Mouse (Mus musculus) midbrain, postnatal 0 days (tissue): ENCODE results near the gene Cpne4. TPM values are rescaled to one million over a fixed set of nuclear protein-coding genes. Genes with fewer than 3 reads are reported as not detected.

Experiments
- ATAC-seq: fragments of 200-750 bp; cut with Nextera tagmentation; 2 replicates; pipeline ENCODE4 v1.8.0; 2017; ENCODE audit warnings: moderate number of reproducible peaks, mild to moderate bottlenecking, moderate TSS enrichment, moderate library complexity; ENCODE audit not compliant: low FRiP score
- DNase-seq: peaks from one replicate; pipeline ENCODE4 v3.0.0-alpha.2; 2015; ENCODE audit warnings: low spot score
- H3K27ac ChIP-seq: fragments of 300-500 bp; sonication (generic); 2 replicates; pipeline ENCODE4 v1.5.1; 2014; ENCODE audit warnings: low read depth, mild to moderate bottlenecking, low read length, mixed read lengths
- H3K27me3 ChIP-seq: fragments of 300-500 bp; sonication (generic); 2 replicates; pipeline ENCODE4 v1.6.1; 2014; ENCODE audit warnings: low read length, control low read depth, mixed read lengths; ENCODE audit not compliant: insufficient read depth
- H3K36me3 ChIP-seq: fragments of 300-500 bp; sonication (generic); 2 replicates; pipeline ENCODE4 v1.6.1; 2014; ENCODE audit warnings: low read length, control low read depth, mixed read lengths; ENCODE audit not compliant: insufficient read depth
- H3K4me1 ChIP-seq: fragments of 300-500 bp; sonication (generic); 2 replicates; pipeline ENCODE4 v1.6.1; 2014; ENCODE audit warnings: mild to moderate bottlenecking, control low read depth, antibody characterized with exemption, low read length, mixed read lengths; ENCODE audit not compliant: insufficient read depth
- H3K4me2 ChIP-seq: fragments of 300-500 bp; sonication (generic); 2 replicates; pipeline ENCODE4 v1.6.1; 2014; ENCODE audit warnings: low read depth, mild to moderate bottlenecking, low read length, mixed read lengths; ENCODE audit not compliant: poor library complexity, severe bottlenecking
- H3K4me3 ChIP-seq: fragments of 300-500 bp; sonication (generic); 2 replicates; pipeline ENCODE4 v1.5.1; 2014; ENCODE audit warnings: low read depth, mild to moderate bottlenecking, low read length, moderate library complexity
- H3K9ac ChIP-seq: fragments of 300-500 bp; sonication (generic); replicated peaks from 2 replicates; pipeline ENCODE4 v1.6.1; 2014; ENCODE audit warnings: mild to moderate bottlenecking, low read length, moderate library complexity, mixed read lengths; ENCODE audit not compliant: poor library complexity, severe bottlenecking
- H3K9me3 ChIP-seq: fragments of 300-500 bp; sonication (generic); 2 replicates; pipeline ENCODE4 v1.6.1; 2016; ENCODE audit warnings: low read length, control low read depth
- CTCF ChIP-seq: IDR thresholded peaks from 2 replicates; pipeline ENCODE4 v1.5.1; 2016; ENCODE audit warnings: antibody characterized with exemption, mild to moderate bottlenecking
- WGBS: fragments of 180-500 bp; shearing (Covaris S2); extraction: QIAGEN DNeasy Blood & Tissue Kit; methylation state at CpG from one replicate; pipeline ENCODE4 v1.1.7; 2014; 5-methylcytosine and 5-hydroxymethylcytosine counted together
- polyA plus RNA-seq: library from polyadenylated mRNA; unstranded; fragments of >200 nt; fragmentation: Nextera tagmentation; extraction: Ambion mirVana; gene quantifications from 2 replicates; pipeline ENCODE4 v1.2.1, GENCODE M21; 2015
- total RNA-seq: library from RNA; depleted of rRNA; stranded (reverse); fragments of >200 nt; gene quantifications from 2 replicates; pipeline ENCODE4 v1.2.3, GENCODE M21; 2014

Gene Cpne4
- total and polyA plus RNA-seq, 2 experiments from 2014 or later: 25.5 to 38.3 TPM

DNA sequence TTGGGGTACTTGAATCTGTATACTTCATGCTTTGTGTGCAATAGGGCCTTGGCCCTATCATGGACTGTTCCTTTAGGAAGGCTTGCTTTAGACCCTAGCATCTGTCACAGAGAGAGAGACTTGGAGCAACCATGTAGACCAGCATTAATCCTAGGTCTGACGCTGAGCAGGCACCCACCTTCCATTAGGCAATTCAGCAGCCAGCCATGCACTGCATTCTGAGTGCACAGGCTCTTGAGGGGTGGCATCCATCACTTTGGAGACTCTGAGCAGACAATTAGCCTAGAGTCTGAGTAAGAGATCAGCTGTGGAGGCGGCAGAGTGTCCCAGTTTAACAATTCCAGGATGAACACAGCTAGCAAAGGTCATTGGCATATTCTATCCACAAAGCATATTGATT, 47.9 kb downstream of the Cpne4 start:
- peak; percentile 37 for DNase-seq
- no peaks in the 10 kb centered on the region for H3K9me3 ChIP-seq
- no peaks in the 10 kb centered on the region for H3K36me3 ChIP-seq
- WGBS: 65% methylated on average over 2 of the region's 2 CpGs
- H3K9ac ChIP-seq: no peak overlapping the region
- no peaks in the 10 kb centered on the region for H3K27me3 ChIP-seq
- no peak for TF ChIP-seq CTCF
- no peak overlapping the region for H3K27ac ChIP-seq
- no peak overlapping the region for H3K4me2 ChIP-seq
- no peak for ATAC-seq
- no peak overlapping the region for H3K4me3 ChIP-seq
- H3K4me1 ChIP-seq: no peaks in the 10 kb centered on the region

DNA sequence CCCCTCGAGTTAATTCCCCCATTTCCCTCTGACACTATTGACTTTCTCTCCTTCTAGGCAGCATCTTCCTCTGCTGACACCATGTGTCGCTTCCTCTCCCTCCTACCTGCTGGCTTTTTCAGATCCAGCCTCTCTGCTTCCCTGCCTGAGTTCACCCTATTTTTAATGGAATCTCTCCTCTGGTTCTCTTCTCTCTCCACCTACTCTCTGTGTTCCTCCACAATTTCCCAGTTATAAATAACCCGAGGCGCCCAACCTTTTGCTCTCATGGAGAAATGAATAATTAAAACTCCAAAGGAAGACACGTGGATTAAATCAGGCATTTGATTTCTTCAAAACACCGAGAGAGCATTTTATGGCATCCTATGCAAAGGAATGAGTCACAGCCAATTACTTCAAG, 65.4 kb downstream of the Cpne4 start:
- ATAC-seq (no peak), DNase-seq (no peak)
- TF ChIP-seq CTCF: no peak
- Histone ChIP-seq H3K4me2 (no peak overlapping the region), H3K4me3 (no peak overlapping the region), H3K4me1 (peaks cover 2% of the 10 kb centered on the region; the same call in 1 of the 2 replicates), H3K9me3 (no peaks in the 10 kb centered on the region), H3K36me3 (no peaks in the 10 kb centered on the region), H3K27ac (no peak overlapping the region), H3K9ac (no peak overlapping the region), H3K27me3 (no peaks in the 10 kb centered on the region)
- 75% methylated on average over 6 of the region's 6 CpGs for WGBS

DNA sequence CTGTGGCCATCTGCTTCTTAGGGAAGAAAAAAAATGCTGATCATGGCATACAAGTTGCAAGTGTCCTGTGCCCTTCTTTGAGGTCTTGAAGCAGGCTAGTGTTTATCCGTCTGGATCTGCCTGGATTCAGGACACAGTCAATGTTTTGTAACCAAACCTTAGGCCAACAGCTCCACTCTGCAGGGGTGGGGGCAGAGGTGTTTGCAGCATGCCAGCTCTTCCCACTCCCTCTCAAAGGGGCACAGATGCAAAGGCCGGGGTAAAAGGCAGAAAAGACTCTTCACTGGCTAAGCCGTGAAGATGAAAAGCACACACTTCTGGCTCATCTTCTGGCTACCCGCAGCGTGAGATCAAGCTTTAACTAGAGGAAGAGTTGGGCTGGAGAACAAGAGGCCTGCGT, 69.6 kb downstream of the Cpne4 start:
- H3K9me3 ChIP-seq: no peaks in the 10 kb centered on the region
- no peaks in the 10 kb centered on the region for H3K36me3 ChIP-seq
- H3K4me2 ChIP-seq: no peak overlapping the region
- 55% methylated on average over 6 of the region's 6 CpGs for WGBS
- H3K9ac ChIP-seq: no peak overlapping the region
- 0 out of 2 replicates have a peak overlapping the region, but pooled peaks have one; percentile 12 for H3K27ac ChIP-seq
- no peak overlapping the region for H3K4me3 ChIP-seq
- TF ChIP-seq CTCF: no peak
- peak; percentile 15 for DNase-seq
- no peak for ATAC-seq
- no peaks in the 10 kb centered on the region for H3K27me3 ChIP-seq
- H3K4me1 ChIP-seq: peaks cover 2% of the 10 kb centered on the region; the same call in 1 of the 2 replicates

DNA sequence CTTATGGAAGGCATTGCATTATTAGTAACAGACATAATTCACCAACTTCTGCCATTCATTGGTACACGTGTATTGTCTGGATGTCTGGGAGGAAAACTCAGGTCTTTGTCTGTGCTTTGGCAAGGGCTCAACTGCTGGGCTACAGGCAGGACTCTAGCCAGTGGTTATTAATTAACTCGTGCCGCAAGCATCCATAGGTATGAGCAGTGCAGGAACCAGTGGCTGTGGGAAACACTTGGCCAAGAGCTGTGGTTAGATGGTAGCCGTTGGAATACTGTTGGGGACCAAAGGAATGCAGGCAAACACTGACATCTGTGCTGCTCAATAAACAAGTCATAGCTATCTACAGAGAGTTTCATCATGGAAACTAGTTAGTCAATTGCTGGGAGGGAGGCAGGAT, 76.5 kb downstream of the Cpne4 start:
- WGBS: 75% methylated on average over 4 of the region's 4 CpGs

DNA sequence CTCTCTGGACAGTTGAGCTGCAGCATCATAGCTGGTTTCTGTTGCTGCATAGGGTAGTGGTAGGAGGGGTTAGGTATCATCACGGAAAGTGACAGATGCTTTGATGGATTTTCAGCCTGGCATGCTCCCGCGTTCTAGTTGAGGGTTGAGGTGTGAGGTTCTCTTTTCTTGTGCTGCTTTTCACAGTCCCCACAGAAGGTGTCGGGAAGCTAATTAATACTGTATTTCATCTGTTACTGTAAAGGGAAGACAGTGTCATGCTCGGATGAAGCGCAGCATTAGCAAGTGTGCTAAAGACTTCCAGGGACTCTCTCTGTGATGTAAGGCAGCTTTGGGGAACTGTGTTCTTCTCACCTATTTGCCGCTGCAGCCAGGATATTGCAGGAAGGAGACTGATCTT, 80.7 kb downstream of the Cpne4 start:
- Histone ChIP-seq H3K27ac (no peak overlapping the region), H3K36me3 (no peaks in the 10 kb centered on the region), H3K4me3 (no peak overlapping the region), H3K9me3 (no peaks in the 10 kb centered on the region), H3K4me1 (no peaks in the 10 kb centered on the region), H3K9ac (no peak overlapping the region), H3K27me3 (no peaks in the 10 kb centered on the region), H3K4me2 (no peak overlapping the region)
- WGBS: 68% methylated on average over 7 of the region's 7 CpGs
- ATAC-seq: no peak
- no peak for DNase-seq
- no peak for TF ChIP-seq CTCF

More for the DNA sequence above, 76.5 kb downstream of the Cpne4 start:
- H3K9me3 ChIP-seq: no peaks in the 10 kb centered on the region
- no peak for DNase-seq
- H3K27me3 ChIP-seq: no peaks in the 10 kb centered on the region
- TF ChIP-seq CTCF: no peak
- no peaks in the 10 kb centered on the region for H3K36me3 ChIP-seq
- H3K27ac ChIP-seq: no peak overlapping the region
- no peak overlapping the region for H3K4me2 ChIP-seq
- H3K9ac ChIP-seq: no peak overlapping the region
- no peak for ATAC-seq
- no peaks in the 10 kb centered on the region for H3K4me1 ChIP-seq
- no peak overlapping the region for H3K4me3 ChIP-seq

DNA sequence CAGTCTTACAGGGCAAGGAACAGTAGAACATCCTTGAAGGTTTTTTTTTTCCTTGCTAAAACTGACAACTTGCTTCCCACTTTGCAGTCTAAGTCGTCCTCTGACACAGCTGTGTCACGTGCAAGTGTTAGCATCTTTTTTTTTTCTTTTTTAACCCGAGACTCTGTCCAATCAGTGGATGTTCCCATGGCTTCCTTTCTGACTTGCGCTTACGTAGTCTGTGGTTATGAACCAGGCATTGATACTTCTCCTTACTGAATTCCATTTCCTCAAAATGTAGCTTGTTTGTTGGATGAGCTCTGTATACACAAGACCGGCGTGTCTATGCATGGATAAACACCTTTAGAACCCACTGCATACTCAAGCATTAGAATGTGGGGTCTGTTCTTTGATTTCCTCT, 82.2 kb downstream of the Cpne4 start:
- Histone ChIP-seq H3K4me2 (no peak overlapping the region), H3K9me3 (no peaks in the 10 kb centered on the region), H3K36me3 (no peaks in the 10 kb centered on the region), H3K9ac (no peak overlapping the region), H3K4me1 (no peaks in the 10 kb centered on the region), H3K4me3 (no peak overlapping the region), H3K27ac (no peak overlapping the region), H3K27me3 (no peaks in the 10 kb centered on the region)
- ATAC-seq (no peak), DNase-seq (no peak)
- WGBS: 85% methylated on average over 7 of the region's 7 CpGs
- no peak for TF ChIP-seq CTCF
